Comparison of ENCODE assay signal across 8 mouse cellular contexts in genomic region chr19:59942716-59943321, GRCm38 (mm10). TPM values are rescaled to one million over a fixed set of nuclear protein-coding genes. Genes with fewer than 3 reads are reported as not detected.
DNase-seq lines count a peak whose midpoint lies in the region; ATAC-seq lines count a peak whose summit lies in the region.

No protein-coding gene starts in this region.

- no peak for DNase-seq in heart, postnatal 10 days
- peak; percentile 3 for DNase-seq in ES-CJ7 (ENCODE audit: low read depth, low spot score)
- no peak for DNase-seq in adrenal gland, adult 2 months

- peak overlapping the region; percentile 78 for H3K4me3 ChIP-seq in heart, embryonic 11.5 days (ENCODE audit: low read depth, low read length)
- peak overlapping the region; percentile 80 for H3K4me3 ChIP-seq in kidney, embryonic 16.5 days (ENCODE audit: low read length)

- no peaks in the 10 kb centered on the region for H3K9me3 ChIP-seq in heart, embryonic 11.5 days (replicated peaks; ENCODE audit: control insufficient read depth, low read length)
- no peaks in the 10 kb centered on the region for H3K9me3 ChIP-seq in kidney, embryonic 16.5 days (ENCODE audit: low read length)

- peaks cover 3% of the 10 kb centered on the region for H3K4me1 ChIP-seq in heart, embryonic 11.5 days (ENCODE audit: control insufficient read depth, insufficient read depth, low read length)
- H3K4me1 ChIP-seq in kidney, embryonic 16.5 days (ENCODE audit: insufficient read depth, low read length): peaks cover 24% of the 10 kb centered on the region

- H3K4me2 ChIP-seq in heart, embryonic 11.5 days: peak overlapping the region; percentile 69
- H3K4me2 ChIP-seq in kidney, embryonic 16.5 days (replicated peaks; ENCODE audit: low read depth, low read length): peak overlapping the region; percentile 79

- H3K9ac ChIP-seq in heart, embryonic 11.5 days (ENCODE audit: low read depth, low read length): peak overlapping the region; percentile 95
- H3K9ac ChIP-seq in kidney, embryonic 16.5 days (replicated peaks; ENCODE audit: low read length): peak overlapping the region; percentile 98

- intact Hi-C loops in heart, postnatal 10 days (cut with DNase I): loop anchor here (2.0 to 10.0 kb wide), 4 partner anchors 124 to 488 kb away; partner anchors contain the start of genes Emx2 and Fam204a

- H3K27ac ChIP-seq in heart, embryonic 11.5 days (ENCODE audit: low read depth, low read length): peak overlapping the region; percentile 89
- peak overlapping the region; percentile 94 for H3K27ac ChIP-seq in kidney, embryonic 16.5 days (ENCODE audit: low read length)

- 2% methylated on average over 27 of the region's 27 CpGs for WGBS in heart, embryonic 11.5 days (ENCODE audit: insufficient replicate concordance)
- 2% methylated on average over 20 of the region's 27 CpGs for WGBS in kidney, embryonic 16.5 days

- ATAC-seq in heart, embryonic 11.5 days (replicated peaks; ENCODE audit: insufficient number of reproducible peaks, low FRiP score, low TSS enrichment): peak; percentile 75
- ATAC-seq in erythroid progenitor cell, adult 5-6 weeks (replicated peaks; ENCODE audit: low FRiP score, poor library complexity, severe bottlenecking): peak; percentile 57
- ATAC-seq in kidney, embryonic 16.5 days (ENCODE audit: low FRiP score, low TSS enrichment): peak; percentile 89
- peak; percentile 6; the same call in 1 of the 2 replicates for ATAC-seq in megakaryocyte progenitor cell, adult 5-6 weeks (replicated peaks; ENCODE audit: poor library complexity)
- no peak; the same call in 1 of the 2 replicates for ATAC-seq in cerebellum, adult (ENCODE audit: insufficient number of reproducible peaks, low FRiP score, low TSS enrichment)

- no peaks in the 10 kb centered on the region for H3K36me3 ChIP-seq in heart, embryonic 11.5 days (ENCODE audit: control insufficient read depth, insufficient read depth, low read length)
- no peaks in the 10 kb centered on the region for H3K36me3 ChIP-seq in kidney, embryonic 16.5 days (ENCODE audit: insufficient read depth, low read length)

- H3K27me3 ChIP-seq in heart, embryonic 11.5 days (ENCODE audit: control insufficient read depth, insufficient read depth, low read length): no peaks in the 10 kb centered on the region
- H3K27me3 ChIP-seq in kidney, embryonic 16.5 days (ENCODE audit: insufficient read depth, low read length): no peaks in the 10 kb centered on the region

RNA-seq across cellular contexts. Expression of gene Rab11fip2, which starts 0.6 kb away (rescaled TPM):
- 2.2 and 3.0 TPM in 2 replicates for polyA plus RNA-seq in heart, embryonic 11.5 days (2014; fragmentation: Nextera tagmentation; extraction: Ambion mirVana)
- total RNA-seq in heart, postnatal 10 days (2021): 10 to 100 TPM; 10.9 to 12.5 TPM
- 4.6 and 4.7 TPM in 2 replicates for total RNA-seq in erythroid progenitor cell, adult 5-6 weeks (2015; ENCODE audit: low replicate concordance)
- 4.3 and 5.5 TPM in 2 replicates for total RNA-seq in erythroid progenitor cell, adult 5-6 weeks (2017; ENCODE audit: low replicate concordance)
- 4.8 and 5.4 TPM in 2 replicates for polyA plus RNA-seq in kidney, embryonic 16.5 days (2015; fragmentation: Nextera tagmentation; extraction: Ambion mirVana)
- total RNA-seq in megakaryocyte progenitor cell, adult 5-6 weeks (2015): 7.7 and 9.5 TPM in 2 replicates
- 11.7 and 20.2 TPM in 2 replicates for total RNA-seq in megakaryocyte progenitor cell, adult 5-6 weeks (2017)
- total RNA-seq in adrenal gland, adult 2 months (2021): 10 to 100 TPM; 16.1 to 20.2 TPM
- polyA plus RNA-seq in adrenal gland, adult 2 months (2012; rRNA removed): 0.65 and 1.00 TPM in 2 replicates
